Mouse (Mus musculus) T-helper 1 cell (primary cell): ENCODE results near the gene Prss56.

Experiments
- in situ Hi-C: fragments of 300-600 bp; cut with MboI, MseI; formaldehyde crosslinking; loops from one replicate; pipeline ENCODE4 v1.15.1; 2025; ENCODE audit warnings: high pct_unique_total_duplicates

Gene Prss56

GRCm38 (mm10) chr1:87184751-87185139, 1.6 kb downstream of the Prss56 start:
- in situ Hi-C loops, result loop anchor here (5.0 kb wide), 1 partner anchor 82 kb away; the partner anchor contains the start of gene Alpi

- in situ Hi-C loops, result loop anchor here (5.0 kb wide), 1 partner anchor 83 kb away; the partner anchor contains the start of gene Alpi
These were observed 2.4 kb downstream of the Prss56 start for GRCm38 (mm10) chr1:87185526-87185925.

- in situ Hi-C loops, result loop anchor here (5.0 kb wide), 1 partner anchor 84 kb away; the partner anchor contains the start of gene Alpi
These were observed 3.3 kb downstream of the Prss56 start for GRCm38 (mm10) chr1:87186261-87187036.

GRCm38 (mm10) chr1:87187037-87187355, 3.9 kb downstream of the Prss56 start:
- in situ Hi-C loops, result loop anchor here (5.0 kb wide), 1 partner anchor 85 kb away; the partner anchor contains the start of gene Alpi

GRCm38 (mm10) chr1:87190429-87190828, 7.3 kb downstream of the Prss56 start, which contains the start of gene Chrnd:
Gene Chrnd (plus strand): TSS chr1:87190607.
- in situ Hi-C loops, result no loop called here

- in situ Hi-C loops, result no loop called here
These were observed 14.2 kb downstream of the Prss56 start for GRCm38 (mm10) chr1:87197296-87197695.

- in situ Hi-C loops, result no loop called here
These were observed 15.3 kb downstream of the Prss56 start for GRCm38 (mm10) chr1:87198119-87199065.

GRCm38 (mm10) chr1:87200811-87201210, 17.7 kb downstream of the Prss56 start:
- in situ Hi-C loops, result no loop called here

GRCm38 (mm10) chr1:87201848-87202247, 18.7 kb downstream of the Prss56 start:
- in situ Hi-C loops, result no loop called here

GRCm38 (mm10) chr1:87203779-87204178, 20.7 kb downstream of the Prss56 start:
- in situ Hi-C loops, result no loop called here

- in situ Hi-C loops, result no loop called here
These were observed 21.4 kb downstream of the Prss56 start, which contains the start of gene Chrng for GRCm38 (mm10) chr1:87204465-87204864. Gene Chrng (plus strand): TSS chr1:87204657.

GRCm38 (mm10) chr1:87205038-87205437, 21.9 kb downstream of the Prss56 start:
- in situ Hi-C loops, result no loop called here

- in situ Hi-C loops, result no loop called here
These were observed 22.4 kb downstream of the Prss56 start for GRCm38 (mm10) chr1:87205502-87205901.

- in situ Hi-C loops, result no loop called here
These were observed 23.2 kb downstream of the Prss56 start for GRCm38 (mm10) chr1:87206339-87206738.

- in situ Hi-C loops, result no loop called here
These were observed 28.3 kb downstream of the Prss56 start for GRCm38 (mm10) chr1:87211431-87211830.

- in situ Hi-C loops, result no loop called here
These were observed 30.9 kb downstream of the Prss56 start, which contains the start of gene Eif4e2 for GRCm38 (mm10) chr1:87213735-87214704. Gene Eif4e2 (plus strand): TSS chr1:87213914.

GRCm38 (mm10) chr1:87214748-87215147, 31.6 kb downstream of the Prss56 start:
- in situ Hi-C loops, result no loop called here

GRCm38 (mm10) chr1:87217938-87218337, 34.8 kb downstream of the Prss56 start:
- in situ Hi-C loops, result no loop called here

GRCm38 (mm10) chr1:87225739-87226138, 42.6 kb downstream of the Prss56 start:
- in situ Hi-C loops, result no loop called here

GRCm38 (mm10) chr1:87226409-87227159, 43.5 kb downstream of the Prss56 start:
- in situ Hi-C loops, result no loop called here
